Mouse (Mus musculus): ENCODE data around the gene Tmem121. TPM values are rescaled to one million over a fixed set of nuclear protein-coding genes. Genes with fewer than 3 reads are reported as not detected.

Gene Tmem121
- polyA plus RNA-seq, 1 experiment from 2014 or later, result 50.3 TPM

DNA sequence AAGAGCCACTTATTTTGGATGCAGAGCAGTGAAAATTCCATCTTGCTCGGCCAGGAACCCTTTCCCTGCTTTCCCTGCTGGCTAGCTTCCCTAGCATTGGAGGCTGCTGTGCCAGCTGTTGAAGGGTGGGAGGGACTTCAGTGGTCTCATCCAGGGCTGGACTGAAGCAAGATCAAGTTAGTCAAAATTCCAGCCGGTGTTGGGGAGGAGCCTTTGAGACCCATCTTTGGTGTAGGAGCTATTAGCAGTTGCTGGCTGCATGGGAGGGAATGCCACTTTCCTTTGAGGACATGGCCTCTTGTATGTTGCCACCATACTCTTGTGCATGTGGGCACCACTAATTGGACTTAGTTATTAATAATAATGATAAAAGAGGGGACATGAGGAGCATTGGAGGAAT, 27.5 kb downstream of the Tmem121 start:
- no peaks in the 10 kb centered on the region for H3K4me1 ChIP-seq (ENCODE audit: control insufficient read depth, insufficient read depth, low read length)
- H3K4me2 ChIP-seq (ENCODE audit: low read length), result no peak overlapping the region
- ATAC-seq, result no peak
- no peak overlapping the region for H3K9ac ChIP-seq (ENCODE audit: low read depth, low read length)
- H3K27me3 ChIP-seq (ENCODE audit: control insufficient read depth, insufficient read depth, low read depth, low read length), result no peaks in the 10 kb centered on the region
- no peak overlapping the region for H3K4me3 ChIP-seq (ENCODE audit: low read depth, low read length)
- no peak overlapping the region for H3K27ac ChIP-seq (ENCODE audit: low read length)
- no peaks in the 10 kb centered on the region for H3K9me3 ChIP-seq (replicated peaks; ENCODE audit: control insufficient read depth, low read length, poor library complexity, severe bottlenecking)
- no peaks in the 10 kb centered on the region for H3K36me3 ChIP-seq (ENCODE audit: control insufficient read depth, insufficient read depth, low read length)
- 73% methylated on average over 2 of the region's 2 CpGs for WGBS

DNA sequence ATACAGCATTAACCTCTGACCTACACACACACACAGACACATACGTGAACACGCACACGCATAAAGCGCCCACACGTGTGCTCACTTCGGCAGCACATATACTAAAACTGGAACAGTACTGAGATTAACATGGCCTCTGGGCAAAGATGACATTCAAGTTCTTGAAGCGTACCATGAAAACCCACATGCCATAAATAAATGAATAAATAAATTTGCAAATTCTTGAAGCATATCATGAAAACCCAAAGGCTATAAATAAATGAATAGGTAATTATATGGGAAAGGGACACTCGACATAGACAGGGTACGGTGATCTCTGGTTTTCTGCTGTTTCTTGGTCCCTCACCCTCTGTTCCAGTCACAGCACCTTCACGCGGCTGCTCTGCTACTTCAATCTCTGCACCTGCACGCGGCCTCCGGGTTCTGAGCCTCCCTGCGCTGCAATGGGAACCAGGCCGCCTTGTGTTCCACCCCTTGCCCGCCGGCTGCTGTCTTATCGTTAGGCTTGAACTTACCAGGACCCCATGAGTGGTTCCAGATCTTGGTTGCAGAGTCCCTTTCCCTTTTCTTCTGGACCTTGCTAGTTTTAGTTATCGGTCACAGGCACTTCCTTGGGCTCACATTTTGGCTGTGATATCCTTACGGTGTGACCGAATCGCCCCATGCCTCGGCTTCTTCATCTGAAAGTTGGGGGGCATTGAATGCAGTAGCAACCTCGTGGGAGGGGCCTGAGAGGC, 28.5 kb downstream of the Tmem121 start:
- WGBS, result 87% methylated on average over 25 of the region's 25 CpGs
- H3K4me1 ChIP-seq (ENCODE audit: control insufficient read depth, insufficient read depth, low read length), result no peaks in the 10 kb centered on the region
- no peaks in the 10 kb centered on the region for H3K9me3 ChIP-seq (replicated peaks; ENCODE audit: control insufficient read depth, low read length, poor library complexity, severe bottlenecking)
- ATAC-seq, result no peak
- no peak overlapping the region for H3K9ac ChIP-seq (ENCODE audit: low read depth, low read length)
- no peak overlapping the region for H3K4me2 ChIP-seq (ENCODE audit: low read length)
- no peaks in the 10 kb centered on the region for H3K36me3 ChIP-seq (ENCODE audit: control insufficient read depth, insufficient read depth, low read length)
- H3K27me3 ChIP-seq (ENCODE audit: control insufficient read depth, insufficient read depth, low read depth, low read length), result no peaks in the 10 kb centered on the region
- no peak overlapping the region for H3K27ac ChIP-seq (ENCODE audit: low read length)
- H3K4me3 ChIP-seq (ENCODE audit: low read depth, low read length), result no peak overlapping the region

DNA sequence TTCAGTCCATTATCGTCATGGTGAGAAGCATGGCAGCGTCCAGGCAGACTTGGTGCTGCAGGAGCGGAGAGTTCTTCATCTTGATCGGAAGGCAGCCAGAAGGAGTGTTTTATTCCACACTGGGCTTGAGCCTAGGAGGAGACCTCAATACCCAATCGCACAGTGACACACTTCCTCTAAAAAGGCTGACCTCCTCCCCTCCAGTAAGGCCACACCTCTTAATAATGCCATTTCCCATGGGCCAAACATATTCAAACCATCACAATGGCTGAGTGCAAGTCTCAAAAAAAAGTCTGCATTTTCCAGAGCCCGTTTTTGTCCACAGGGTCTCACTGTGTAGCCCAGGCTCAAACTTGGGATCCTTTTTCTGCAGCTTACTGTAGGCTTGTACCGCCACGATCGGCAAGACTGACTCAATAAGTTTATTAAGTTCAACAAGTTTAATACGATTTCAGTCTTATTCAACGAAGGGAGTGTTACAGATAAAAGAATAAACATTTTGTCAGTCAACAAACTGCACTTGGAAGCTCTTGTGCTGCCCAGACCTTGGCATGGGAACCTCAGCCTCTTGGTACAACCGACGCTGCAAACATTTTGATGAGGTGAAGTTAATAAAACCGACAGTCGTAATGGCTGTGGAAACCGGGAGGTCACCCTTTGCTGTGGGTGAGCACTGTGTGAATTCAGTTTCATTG, 29.4 kb downstream of the Tmem121 start:
- H3K4me1 ChIP-seq (ENCODE audit: control insufficient read depth, insufficient read depth, low read length), result no peaks in the 10 kb centered on the region
- H3K4me3 ChIP-seq (ENCODE audit: low read depth, low read length), result no peak overlapping the region
- no peak for ATAC-seq
- no peaks in the 10 kb centered on the region for H3K27me3 ChIP-seq (ENCODE audit: control insufficient read depth, insufficient read depth, low read depth, low read length)
- no peak overlapping the region for H3K9ac ChIP-seq (ENCODE audit: low read depth, low read length)
- H3K36me3 ChIP-seq (ENCODE audit: control insufficient read depth, insufficient read depth, low read length), result no peaks in the 10 kb centered on the region
- H3K27ac ChIP-seq (ENCODE audit: low read length), result no peak overlapping the region
- H3K4me2 ChIP-seq (ENCODE audit: low read length), result no peak overlapping the region
- H3K9me3 ChIP-seq (replicated peaks; ENCODE audit: control insufficient read depth, low read length, poor library complexity, severe bottlenecking), result no peaks in the 10 kb centered on the region
- 86% methylated on average over 16 of the region's 16 CpGs for WGBS

- peak; percentile 39 for ATAC-seq
- H3K9ac ChIP-seq (ENCODE audit: low read depth, low read length), result no peak overlapping the region
Observed at GRCm38 (mm10) chr12:113215667-113216346, 30.1 kb downstream of the Tmem121 start.

GRCm38 (mm10) chr12:113217306-113218242, 31.8 kb downstream of the Tmem121 start:
- Histone ChIP-seq H3K36me3 (ENCODE audit: control insufficient read depth, insufficient read depth, low read length) (no peaks in the 10 kb centered on the region), H3K27ac (ENCODE audit: low read length) (no peak overlapping the region), H3K4me1 (ENCODE audit: control insufficient read depth, insufficient read depth, low read length) (no peaks in the 10 kb centered on the region), H3K9ac (ENCODE audit: low read depth, low read length) (no peak overlapping the region), H3K4me2 (ENCODE audit: low read length) (no peak overlapping the region), H3K27me3 (ENCODE audit: control insufficient read depth, insufficient read depth, low read depth, low read length) (no peaks in the 10 kb centered on the region), H3K4me3 (ENCODE audit: low read depth, low read length) (no peak overlapping the region), H3K9me3 (replicated peaks; ENCODE audit: control insufficient read depth, low read length, poor library complexity, severe bottlenecking) (no peaks in the 10 kb centered on the region)
- 29% methylated on average over 11 of the region's 11 CpGs for whole genome bisulfite sequencing
- peak; percentile 43; the same call in 1 of the 2 replicates for ATAC-seq

More at GRCm38 (mm10) chr12:113215667-113216346, 30.1 kb downstream of the Tmem121 start:
- no peak overlapping the region for H3K4me3 ChIP-seq (ENCODE audit: low read depth, low read length)
- no peaks in the 10 kb centered on the region for H3K9me3 ChIP-seq (replicated peaks; ENCODE audit: control insufficient read depth, low read length, poor library complexity, severe bottlenecking)
- H3K27me3 ChIP-seq (ENCODE audit: control insufficient read depth, insufficient read depth, low read depth, low read length), result no peaks in the 10 kb centered on the region
- 15% methylated on average over 6 of the region's 6 CpGs for WGBS
- no peaks in the 10 kb centered on the region for H3K4me1 ChIP-seq (ENCODE audit: control insufficient read depth, insufficient read depth, low read length)
- H3K36me3 ChIP-seq (ENCODE audit: control insufficient read depth, insufficient read depth, low read length), result no peaks in the 10 kb centered on the region
- no peak overlapping the region for H3K4me2 ChIP-seq (ENCODE audit: low read length)
- H3K27ac ChIP-seq (ENCODE audit: low read length), result no peak overlapping the region

DNA sequence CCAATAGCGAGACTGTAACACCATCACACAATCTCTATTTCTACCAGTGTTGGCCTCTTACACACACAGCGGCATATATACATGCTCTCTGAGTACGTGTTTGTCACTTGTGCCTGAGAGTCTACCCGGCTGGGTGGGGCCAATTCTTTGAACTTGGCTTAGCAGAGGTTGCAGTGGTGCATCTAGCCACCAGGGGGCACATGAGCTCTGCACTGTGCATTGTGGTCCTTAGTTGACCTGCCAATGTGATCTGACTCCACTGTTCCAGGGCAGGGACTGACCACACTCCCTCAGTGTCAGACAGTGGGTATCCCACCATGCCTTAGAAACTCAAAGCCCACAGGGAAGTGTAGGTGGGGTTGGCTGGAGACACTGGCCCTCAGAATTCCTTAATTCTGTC, 34.1 kb downstream of the Tmem121 start:
- 57% methylated on average over 4 of the region's 4 CpGs for WGBS
- no peaks in the 10 kb centered on the region for H3K4me1 ChIP-seq (ENCODE audit: control insufficient read depth, insufficient read depth, low read length)
- no peaks in the 10 kb centered on the region for H3K36me3 ChIP-seq (ENCODE audit: control insufficient read depth, insufficient read depth, low read length)
- H3K9me3 ChIP-seq (replicated peaks; ENCODE audit: control insufficient read depth, low read length, poor library complexity, severe bottlenecking), result no peaks in the 10 kb centered on the region
- no peak overlapping the region for H3K9ac ChIP-seq (ENCODE audit: low read depth, low read length)
- no peaks in the 10 kb centered on the region for H3K27me3 ChIP-seq (ENCODE audit: control insufficient read depth, insufficient read depth, low read depth, low read length)
- H3K27ac ChIP-seq (ENCODE audit: low read length), result no peak overlapping the region
- no peak overlapping the region for H3K4me3 ChIP-seq (ENCODE audit: low read depth, low read length)
- no peak for ATAC-seq
- no peak overlapping the region for H3K4me2 ChIP-seq (ENCODE audit: low read length)

GRCm38 (mm10) chr12:113220447-113220846, 34.7 kb downstream of the Tmem121 start:
- H3K4me1 ChIP-seq (ENCODE audit: control insufficient read depth, insufficient read depth, low read length), result no peaks in the 10 kb centered on the region
- H3K9ac ChIP-seq (ENCODE audit: low read depth, low read length), result no peak overlapping the region

GRCm38 (mm10) chr12:113221289-113221688, 35.6 kb downstream of the Tmem121 start:
- Histone ChIP-seq H3K27me3 (ENCODE audit: control insufficient read depth, insufficient read depth, low read depth, low read length) (no peaks in the 10 kb centered on the region), H3K4me3 (ENCODE audit: low read depth, low read length) (no peak overlapping the region), H3K4me1 (ENCODE audit: control insufficient read depth, insufficient read depth, low read length) (no peaks in the 10 kb centered on the region), H3K4me2 (ENCODE audit: low read length) (no peak overlapping the region), H3K9ac (ENCODE audit: low read depth, low read length) (no peak overlapping the region), H3K36me3 (ENCODE audit: control insufficient read depth, insufficient read depth, low read length) (no peaks in the 10 kb centered on the region), H3K9me3 (replicated peaks; ENCODE audit: control insufficient read depth, low read length, poor library complexity, severe bottlenecking) (no peaks in the 10 kb centered on the region), H3K27ac (ENCODE audit: low read length) (no peak overlapping the region)
- WGBS, result 78% methylated on average over 9 of the region's 9 CpGs
- peak; percentile 25; the same call in 1 of the 2 replicates for ATAC-seq

More at GRCm38 (mm10) chr12:113220447-113220846, 34.7 kb downstream of the Tmem121 start:
- ATAC-seq, result peak; percentile 43
- Histone ChIP-seq H3K9me3 (replicated peaks; ENCODE audit: control insufficient read depth, low read length, poor library complexity, severe bottlenecking) (no peaks in the 10 kb centered on the region), H3K4me2 (ENCODE audit: low read length) (no peak overlapping the region), H3K27me3 (ENCODE audit: control insufficient read depth, insufficient read depth, low read depth, low read length) (no peaks in the 10 kb centered on the region), H3K36me3 (ENCODE audit: control insufficient read depth, insufficient read depth, low read length) (no peaks in the 10 kb centered on the region), H3K27ac (ENCODE audit: low read length) (no peak overlapping the region), H3K4me3 (ENCODE audit: low read depth, low read length) (no peak overlapping the region)
- 44% methylated on average over 4 of the region's 4 CpGs for WGBS

All from midbrain, embryonic 16.5 days (tissue).